Mouse (Mus musculus): ENCODE results near the gene Ecsit. TPM values are rescaled to one million over a fixed set of nuclear protein-coding genes. Genes with fewer than 3 reads are reported as not detected.
A peak's percentile ranks its signal among the peaks of the same experiment; 100 is the strongest.

Gene Ecsit
- polyA plus RNA-seq, 1 experiment from 2014 or later = 32.4 TPM

DNA sequence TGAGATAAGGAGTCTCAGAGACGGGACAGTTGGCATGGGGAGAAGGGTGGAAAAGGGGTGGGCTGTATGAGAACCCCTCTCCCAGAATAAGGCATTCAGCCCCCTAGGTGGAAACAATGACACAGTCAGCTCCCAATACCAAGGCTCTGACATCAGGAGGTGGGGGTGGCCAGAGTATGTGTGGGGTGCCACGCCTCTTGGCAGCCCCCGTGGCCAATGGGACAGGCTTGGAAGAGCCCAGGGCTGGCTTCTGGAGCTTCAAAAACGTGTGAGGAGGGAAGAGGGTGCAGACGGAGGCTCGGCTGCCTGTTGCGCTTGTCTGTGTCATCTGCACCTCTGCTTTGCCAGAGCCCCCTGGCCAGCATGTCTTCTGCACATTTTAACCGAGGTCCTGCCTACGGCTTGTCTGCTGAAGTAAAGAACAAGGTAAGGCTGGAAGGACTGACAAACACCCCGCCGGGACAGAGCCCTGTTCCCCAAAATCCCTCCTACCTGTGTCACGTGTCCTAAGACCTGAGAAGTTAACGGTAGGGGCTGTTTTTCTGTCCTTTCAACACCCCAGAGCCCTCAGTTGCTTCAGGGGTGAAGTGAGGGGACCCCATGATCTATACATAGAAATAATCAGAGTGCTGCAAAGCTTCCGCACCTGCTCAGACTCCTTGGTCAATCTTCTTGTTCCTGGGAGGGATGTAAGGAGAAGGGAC lies 13.9 kb upstream of the Ecsit start, which contains the start of gene Cnn1:
Gene Cnn1 (plus strand): TSS at position 224 of the 704 bp plus-strand sequence.
- ATAC-seq (ENCODE audit: low FRiP score) = no peak
- Histone ChIP-seq H3K9me3 (ENCODE audit: control insufficient read depth, low read length) (no peaks in the 10 kb centered on the region), H3K27me3 (ENCODE audit: control insufficient read depth, insufficient read depth, low read length) (peaks cover 24% of the 10 kb centered on the region), H3K4me1 (replicated peaks; ENCODE audit: control insufficient read depth, insufficient read depth, low read length) (peaks cover 3% of the 10 kb centered on the region; the same call in 1 of the 2 replicates), H3K4me3 (ENCODE audit: low read depth, low read length) (no peak within 1 kb of the TSS), H3K4me2 (replicated peaks; ENCODE audit: low read depth, low read length) (no peak within 1 kb of the TSS), H3K27ac (ENCODE audit: low read depth, low read length) (no peak within 1 kb of the TSS), H3K36me3 (ENCODE audit: control insufficient read depth, insufficient read depth, low read length) (no peaks in the 10 kb centered on the region), H3K9ac (ENCODE audit: low read depth, low read length) (no peak within 1 kb of the TSS)
- WGBS = 8% methylated on average over 14 of the region's 14 CpGs
- no peak for DNase-seq (ENCODE audit: low spot score)

GRCm38 (mm10) chr9:22095854-22096307 lies 10.6 kb upstream of the Ecsit start:
- Histone ChIP-seq H3K27ac (ENCODE audit: low read depth, low read length) (no peak overlapping the region), H3K9me3 (ENCODE audit: control insufficient read depth, low read length) (no peaks in the 10 kb centered on the region), H3K36me3 (ENCODE audit: control insufficient read depth, insufficient read depth, low read length) (no peaks in the 10 kb centered on the region), H3K27me3 (ENCODE audit: control insufficient read depth, insufficient read depth, low read length) (peaks cover 19% of the 10 kb centered on the region), H3K4me3 (ENCODE audit: low read depth, low read length) (peak overlapping the region; percentile 30), H3K4me2 (replicated peaks; ENCODE audit: low read depth, low read length) (peak overlapping the region; percentile 60), H3K9ac (ENCODE audit: low read depth, low read length) (peak overlapping the region; percentile 48), H3K4me1 (replicated peaks; ENCODE audit: control insufficient read depth, insufficient read depth, low read length) (peaks cover 3% of the 10 kb centered on the region; the same call in 1 of the 2 replicates)
- DNase-seq (ENCODE audit: low spot score) = peak; percentile 84
- ATAC-seq (ENCODE audit: low FRiP score) = peak; percentile 66; the same call in 1 of the 2 replicates
- WGBS = 5% methylated on average over 24 of the region's 24 CpGs

DNA sequence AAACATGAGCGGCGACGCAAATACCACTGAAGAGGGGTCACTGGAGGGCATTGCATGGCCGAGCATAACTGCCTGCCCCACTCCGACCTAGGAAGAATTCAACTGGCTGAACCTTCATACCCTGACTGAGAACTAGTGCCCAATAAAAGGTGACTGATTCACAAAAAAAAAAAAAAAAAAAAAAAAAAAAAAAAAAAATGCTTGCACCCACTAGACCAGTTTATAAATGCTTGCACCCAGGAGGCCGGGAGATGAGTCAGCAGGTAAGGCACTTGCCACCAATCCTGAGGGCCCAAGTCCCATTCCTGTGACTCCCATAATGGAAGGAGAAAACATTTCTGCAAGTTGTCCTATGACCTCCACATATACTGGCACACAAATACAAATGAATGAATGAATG lies 7.5 kb upstream of the Ecsit start:
- Histone ChIP-seq H3K9ac (ENCODE audit: low read depth, low read length) (no peak overlapping the region), H3K36me3 (ENCODE audit: control insufficient read depth, insufficient read depth, low read length) (no peaks in the 10 kb centered on the region), H3K4me2 (replicated peaks; ENCODE audit: low read depth, low read length) (no peak overlapping the region), H3K4me3 (ENCODE audit: low read depth, low read length) (no peak overlapping the region), H3K9me3 (ENCODE audit: control insufficient read depth, low read length) (no peaks in the 10 kb centered on the region), H3K27me3 (ENCODE audit: control insufficient read depth, insufficient read depth, low read length) (no peaks in the 10 kb centered on the region; the same call in 1 of the 2 replicates), H3K27ac (ENCODE audit: low read depth, low read length) (no peak overlapping the region), H3K4me1 (replicated peaks; ENCODE audit: control insufficient read depth, insufficient read depth, low read length) (peaks cover 3% of the 10 kb centered on the region; the same call in 1 of the 2 replicates)
- 85% methylated on average over 6 of the region's 6 CpGs for WGBS
- ATAC-seq (ENCODE audit: low FRiP score) (no peak), DNase-seq (ENCODE audit: low spot score) (no peak)

GRCm38 (mm10) chr9:22089986-22090385 lies 4.7 kb upstream of the Ecsit start:
- 86% methylated on average over 7 of the region's 7 CpGs for WGBS
- H3K27me3 ChIP-seq (ENCODE audit: control insufficient read depth, insufficient read depth, low read length) = no peaks in the 10 kb centered on the region

DNA sequence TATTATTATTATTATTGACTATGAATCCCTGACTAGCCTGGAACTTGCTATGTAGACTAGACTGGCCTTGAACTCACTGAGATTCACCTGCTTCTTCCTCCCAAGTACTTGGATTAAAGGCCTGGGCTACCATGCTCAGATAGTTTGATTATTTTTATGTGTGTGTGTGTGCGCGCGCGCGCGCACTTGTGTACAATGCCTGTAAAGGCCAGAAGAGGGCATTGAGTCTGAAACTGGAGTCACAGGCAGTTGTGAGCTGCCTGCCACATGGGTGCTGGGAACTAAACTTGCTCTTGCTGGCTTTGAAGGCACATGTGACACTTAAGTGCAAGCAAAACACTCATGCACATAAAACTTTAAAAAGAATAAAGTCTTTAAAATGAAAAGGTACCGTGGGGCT lies 4.0 kb upstream of the Ecsit start:
- DNase-seq (ENCODE audit: low spot score) = no peak
- WGBS = 97% methylated on average over 7 of the region's 7 CpGs
- Histone ChIP-seq H3K4me1 (replicated peaks; ENCODE audit: control insufficient read depth, insufficient read depth, low read length) (peaks cover 3% of the 10 kb centered on the region; the same call in 1 of the 2 replicates), H3K4me3 (ENCODE audit: low read depth, low read length) (no peak overlapping the region), H3K9me3 (ENCODE audit: control insufficient read depth, low read length) (no peaks in the 10 kb centered on the region), H3K36me3 (ENCODE audit: control insufficient read depth, insufficient read depth, low read length) (no peaks in the 10 kb centered on the region), H3K9ac (ENCODE audit: low read depth, low read length) (no peak overlapping the region), H3K27me3 (ENCODE audit: control insufficient read depth, insufficient read depth, low read length) (no peaks in the 10 kb centered on the region), H3K4me2 (replicated peaks; ENCODE audit: low read depth, low read length) (no peak overlapping the region), H3K27ac (ENCODE audit: low read depth, low read length) (no peak overlapping the region)
- ATAC-seq (ENCODE audit: low FRiP score) = no peak

More at GRCm38 (mm10) chr9:22089986-22090385, 4.7 kb upstream of the Ecsit start:
- no peak overlapping the region for H3K27ac ChIP-seq (ENCODE audit: low read depth, low read length)
- DNase-seq (ENCODE audit: low spot score) (no peak), ATAC-seq (ENCODE audit: low FRiP score) (no peak)
- no peaks in the 10 kb centered on the region for H3K4me1 ChIP-seq (replicated peaks; ENCODE audit: control insufficient read depth, insufficient read depth, low read length)
- H3K36me3 ChIP-seq (ENCODE audit: control insufficient read depth, insufficient read depth, low read length) = no peaks in the 10 kb centered on the region
- no peak overlapping the region for H3K4me3 ChIP-seq (ENCODE audit: low read depth, low read length)
- no peaks in the 10 kb centered on the region for H3K9me3 ChIP-seq (ENCODE audit: control insufficient read depth, low read length)
- H3K4me2 ChIP-seq (replicated peaks; ENCODE audit: low read depth, low read length) = no peak overlapping the region
- H3K9ac ChIP-seq (ENCODE audit: low read depth, low read length) = no peak overlapping the region

DNA sequence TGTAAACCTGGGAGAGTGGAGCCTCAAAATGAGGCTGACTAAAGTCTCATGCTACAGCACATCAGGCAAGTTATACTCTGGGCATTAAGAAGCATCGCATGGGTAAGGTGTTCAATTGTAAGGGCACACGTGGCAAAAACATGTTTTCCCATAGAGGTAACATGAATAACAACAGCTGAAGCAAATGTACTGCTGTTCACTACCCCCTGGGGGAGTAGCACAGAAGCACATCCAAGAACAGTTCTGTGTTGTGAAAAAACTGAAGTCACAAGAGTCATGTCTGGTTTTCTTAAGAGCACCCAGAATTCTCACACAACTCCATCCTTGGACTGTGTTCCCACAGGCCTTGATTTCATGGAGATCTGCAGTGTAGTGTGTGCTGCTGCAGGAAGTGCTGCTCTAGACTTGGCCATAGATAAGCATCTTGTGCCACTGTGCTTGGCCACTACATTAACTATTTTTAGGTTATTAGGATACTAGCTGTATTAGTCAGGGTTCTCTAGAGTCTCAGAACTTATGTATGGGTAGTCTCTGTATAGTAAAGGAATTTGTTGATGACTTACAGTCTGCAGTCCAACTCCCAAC lies 1.9 kb upstream of the Ecsit start:
- Histone ChIP-seq H3K36me3 (ENCODE audit: control insufficient read depth, insufficient read depth, low read length) (no peaks in the 10 kb centered on the region), H3K27ac (ENCODE audit: low read depth, low read length) (no peak overlapping the region), H3K27me3 (ENCODE audit: control insufficient read depth, insufficient read depth, low read length) (no peaks in the 10 kb centered on the region), H3K4me3 (ENCODE audit: low read depth, low read length) (no peak overlapping the region), H3K9ac (ENCODE audit: low read depth, low read length) (no peak overlapping the region), H3K9me3 (ENCODE audit: control insufficient read depth, low read length) (no peaks in the 10 kb centered on the region), H3K4me1 (replicated peaks; ENCODE audit: control insufficient read depth, insufficient read depth, low read length) (peaks cover 3% of the 10 kb centered on the region; the same call in 1 of the 2 replicates), H3K4me2 (replicated peaks; ENCODE audit: low read depth, low read length) (no peak overlapping the region)
- WGBS = 87% methylated on average over 2 of the region's 2 CpGs
- no peak for ATAC-seq (ENCODE audit: low FRiP score)
- DNase-seq (ENCODE audit: low spot score) = no peak

- Histone ChIP-seq H3K9me3 (ENCODE audit: control insufficient read depth, low read length) (no peaks in the 10 kb centered on the region), H3K9ac (ENCODE audit: low read depth, low read length) (peak overlapping the region; percentile 44), H3K36me3 (ENCODE audit: control insufficient read depth, insufficient read depth, low read length) (no peaks in the 10 kb centered on the region), H3K27ac (ENCODE audit: low read depth, low read length) (no peak overlapping the region), H3K4me1 (replicated peaks; ENCODE audit: control insufficient read depth, insufficient read depth, low read length) (peaks cover 3% of the 10 kb centered on the region; the same call in 1 of the 2 replicates), H3K27me3 (ENCODE audit: control insufficient read depth, insufficient read depth, low read length) (no peaks in the 10 kb centered on the region), H3K4me2 (replicated peaks; ENCODE audit: low read depth, low read length) (peak overlapping the region; percentile 53), H3K4me3 (ENCODE audit: low read depth, low read length) (peak overlapping the region; percentile 49)
- no peak for ATAC-seq (ENCODE audit: low FRiP score)
- DNase-seq (ENCODE audit: low spot score) = no peak
- 76% methylated on average over 6 of the region's 6 CpGs for WGBS
Observed at GRCm38 (mm10) chr9:22086012-22086411, 774 bp upstream of the Ecsit start.

GRCm38 (mm10) chr9:22084667-22085021 lies 594 bp downstream of the Ecsit start:
- H3K4me3 ChIP-seq (ENCODE audit: low read depth, low read length) = peak overlapping the region; percentile 49
- H3K36me3 ChIP-seq (ENCODE audit: control insufficient read depth, insufficient read depth, low read length) = no peaks in the 10 kb centered on the region
- ATAC-seq (ENCODE audit: low FRiP score) = no peak
- no peak for DNase-seq (ENCODE audit: low spot score)
- H3K27ac ChIP-seq (ENCODE audit: low read depth, low read length) = no peak overlapping the region
- H3K9ac ChIP-seq (ENCODE audit: low read depth, low read length) = peak overlapping the region; percentile 44
- WGBS = 39% methylated on average over 4 of the region's 4 CpGs
- peaks cover 3% of the 10 kb centered on the region; the same call in 1 of the 2 replicates for H3K4me1 ChIP-seq (replicated peaks; ENCODE audit: control insufficient read depth, insufficient read depth, low read length)
- H3K27me3 ChIP-seq (ENCODE audit: control insufficient read depth, insufficient read depth, low read length) = no peaks in the 10 kb centered on the region
- H3K4me2 ChIP-seq (replicated peaks; ENCODE audit: low read depth, low read length) = peak overlapping the region; percentile 54
- no peaks in the 10 kb centered on the region for H3K9me3 ChIP-seq (ENCODE audit: control insufficient read depth, low read length)

DNA sequence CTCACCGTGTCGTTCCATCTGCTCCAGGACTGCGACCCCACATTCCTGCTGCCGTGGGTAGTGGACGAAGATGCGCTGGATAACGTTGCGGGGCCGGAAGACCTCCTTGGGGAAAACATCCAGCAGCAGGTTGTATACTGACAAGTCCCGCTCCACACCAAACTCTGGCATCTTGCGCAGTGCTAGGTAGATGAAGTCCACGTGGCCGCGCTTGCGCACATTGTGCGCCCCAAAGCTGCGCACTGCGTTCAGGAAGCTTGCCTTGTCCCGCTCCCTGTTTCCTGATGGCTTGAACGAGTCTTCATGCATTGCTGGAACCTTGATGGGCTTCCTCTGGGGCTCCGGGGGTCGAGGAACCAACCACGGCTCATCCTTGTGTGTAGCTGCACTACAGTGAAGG lies 9.0 kb downstream of the Ecsit start:
- Histone ChIP-seq H3K27ac (ENCODE audit: low read depth, low read length) (no peak overlapping the region), H3K4me2 (replicated peaks; ENCODE audit: low read depth, low read length) (no peak overlapping the region), H3K4me3 (ENCODE audit: low read depth, low read length) (no peak overlapping the region), H3K9me3 (ENCODE audit: control insufficient read depth, low read length) (no peaks in the 10 kb centered on the region), H3K36me3 (ENCODE audit: control insufficient read depth, insufficient read depth, low read length) (no peaks in the 10 kb centered on the region), H3K27me3 (ENCODE audit: control insufficient read depth, insufficient read depth, low read length) (no peaks in the 10 kb centered on the region), H3K4me1 (replicated peaks; ENCODE audit: control insufficient read depth, insufficient read depth, low read length) (no peaks in the 10 kb centered on the region), H3K9ac (ENCODE audit: low read depth, low read length) (no peak overlapping the region)
- DNase-seq (ENCODE audit: low spot score) = no peak
- no peak for ATAC-seq (ENCODE audit: low FRiP score)
- 94% methylated on average over 23 of the region's 23 CpGs for WGBS

Data from hindbrain, embryonic 11.5 days (tissue).